Mouse (Mus musculus): Measurements from ENCODE around the gene Supt4a. TPM values are rescaled to one million over a fixed set of nuclear protein-coding genes. Genes with fewer than 3 reads are reported as not detected.

Supt4a gene
- polyA plus RNA-seq, 1 experiment from 2014 or later: 152 TPM

GRCm38 (mm10) chr11:87720324-87720723, 17.0 kb upstream of the Supt4a start:
- Histone ChIP-seq H3K4me2 (replicated peaks) (no peak overlapping the region), H3K9me3 (ENCODE audit: control insufficient read depth, low read length) (no peaks in the 10 kb centered on the region), H3K4me1 (replicated peaks; ENCODE audit: control insufficient read depth, insufficient read depth, low read length) (no peaks in the 10 kb centered on the region), H3K27ac (no peak overlapping the region), H3K9ac (no peak overlapping the region), H3K27me3 (ENCODE audit: control insufficient read depth, insufficient read depth, low read length) (no peaks in the 10 kb centered on the region), H3K4me3 (replicated peaks; ENCODE audit: low read length) (no peak overlapping the region), H3K36me3 (replicated peaks; ENCODE audit: control insufficient read depth, insufficient read depth) (no peaks in the 10 kb centered on the region)
- no peak for ATAC-seq (ENCODE audit: low FRiP score)
- DNase-seq (ENCODE audit: low spot score): no peak
- 48% methylated on average over 9 of the region's 9 CpGs for WGBS

GRCm38 (mm10) chr11:87720839-87721238, 16.5 kb upstream of the Supt4a start:
- Histone ChIP-seq H3K9ac (no peak overlapping the region), H3K4me2 (replicated peaks) (no peak overlapping the region), H3K9me3 (ENCODE audit: control insufficient read depth, low read length) (no peaks in the 10 kb centered on the region), H3K4me1 (replicated peaks; ENCODE audit: control insufficient read depth, insufficient read depth, low read length) (no peaks in the 10 kb centered on the region), H3K4me3 (replicated peaks; ENCODE audit: low read length) (no peak overlapping the region), H3K27me3 (ENCODE audit: control insufficient read depth, insufficient read depth, low read length) (no peaks in the 10 kb centered on the region), H3K27ac (no peak overlapping the region), H3K36me3 (replicated peaks; ENCODE audit: control insufficient read depth, insufficient read depth) (no peaks in the 10 kb centered on the region)
- WGBS: 76% methylated on average over 9 of the region's 9 CpGs
- DNase-seq (ENCODE audit: low spot score) (no peak), ATAC-seq (ENCODE audit: low FRiP score) (no peak)

- Histone ChIP-seq H3K27me3 (ENCODE audit: control insufficient read depth, insufficient read depth, low read length) (no peaks in the 10 kb centered on the region), H3K27ac (no peak overlapping the region), H3K9ac (no peak overlapping the region), H3K4me1 (replicated peaks; ENCODE audit: control insufficient read depth, insufficient read depth, low read length) (no peaks in the 10 kb centered on the region), H3K9me3 (ENCODE audit: control insufficient read depth, low read length) (no peaks in the 10 kb centered on the region), H3K4me2 (replicated peaks) (no peak overlapping the region), H3K4me3 (replicated peaks; ENCODE audit: low read length) (no peak overlapping the region), H3K36me3 (replicated peaks; ENCODE audit: control insufficient read depth, insufficient read depth) (no peaks in the 10 kb centered on the region)
- DNase-seq (ENCODE audit: low spot score) (no peak), ATAC-seq (ENCODE audit: low FRiP score) (no peak)
- 85% methylated on average over 3 of the region's 3 CpGs for WGBS
These were observed 15.2 kb upstream of the Supt4a start for GRCm38 (mm10) chr11:87722168-87722567.

- no peak overlapping the region for H3K4me2 ChIP-seq (replicated peaks)
- ATAC-seq (ENCODE audit: low FRiP score) (no peak), DNase-seq (ENCODE audit: low spot score) (no peak)
- H3K9me3 ChIP-seq (ENCODE audit: control insufficient read depth, low read length): no peaks in the 10 kb centered on the region
- H3K4me3 ChIP-seq (replicated peaks; ENCODE audit: low read length): no peak overlapping the region
- 75% methylated on average over 4 of the region's 4 CpGs for WGBS
- H3K27ac ChIP-seq: no peak overlapping the region
- H3K9ac ChIP-seq: no peak overlapping the region
- H3K36me3 ChIP-seq (replicated peaks; ENCODE audit: control insufficient read depth, insufficient read depth): no peaks in the 10 kb centered on the region
- no peaks in the 10 kb centered on the region for H3K27me3 ChIP-seq (ENCODE audit: control insufficient read depth, insufficient read depth, low read length)
- H3K4me1 ChIP-seq (replicated peaks; ENCODE audit: control insufficient read depth, insufficient read depth, low read length): no peaks in the 10 kb centered on the region
These were observed 14.5 kb upstream of the Supt4a start for GRCm38 (mm10) chr11:87722891-87723290.

GRCm38 (mm10) chr11:87725515-87725914, 11.8 kb upstream of the Supt4a start:
- DNase-seq (ENCODE audit: low spot score): no peak
- Histone ChIP-seq H3K27ac (no peak overlapping the region), H3K9ac (no peak overlapping the region)

GRCm38 (mm10) chr11:87725964-87726562, 11.3 kb upstream of the Supt4a start:
- H3K4me1 ChIP-seq (replicated peaks; ENCODE audit: control insufficient read depth, insufficient read depth, low read length): no peaks in the 10 kb centered on the region
- no peaks in the 10 kb centered on the region for H3K9me3 ChIP-seq (ENCODE audit: control insufficient read depth, low read length)
- no peak overlapping the region for H3K9ac ChIP-seq
- H3K4me3 ChIP-seq (replicated peaks; ENCODE audit: low read length): no peak overlapping the region
- 26% methylated on average over 6 of the region's 6 CpGs for WGBS
- DNase-seq (ENCODE audit: low spot score) (no peak), ATAC-seq (ENCODE audit: low FRiP score) (no peak)
- H3K4me2 ChIP-seq (replicated peaks): no peak overlapping the region
- H3K27me3 ChIP-seq (ENCODE audit: control insufficient read depth, insufficient read depth, low read length): no peaks in the 10 kb centered on the region
- no peak overlapping the region for H3K27ac ChIP-seq
- no peaks in the 10 kb centered on the region for H3K36me3 ChIP-seq (replicated peaks; ENCODE audit: control insufficient read depth, insufficient read depth)

More at GRCm38 (mm10) chr11:87725515-87725914, 11.8 kb upstream of the Supt4a start:
- Histone ChIP-seq H3K9me3 (ENCODE audit: control insufficient read depth, low read length) (no peaks in the 10 kb centered on the region), H3K4me1 (replicated peaks; ENCODE audit: control insufficient read depth, insufficient read depth, low read length) (no peaks in the 10 kb centered on the region), H3K27me3 (ENCODE audit: control insufficient read depth, insufficient read depth, low read length) (no peaks in the 10 kb centered on the region), H3K36me3 (replicated peaks; ENCODE audit: control insufficient read depth, insufficient read depth) (no peaks in the 10 kb centered on the region), H3K4me3 (replicated peaks; ENCODE audit: low read length) (no peak overlapping the region), H3K4me2 (replicated peaks) (no peak overlapping the region)
- ATAC-seq (ENCODE audit: low FRiP score): no peak

- Histone ChIP-seq H3K36me3 (replicated peaks; ENCODE audit: control insufficient read depth, insufficient read depth) (no peaks in the 10 kb centered on the region), H3K4me3 (replicated peaks; ENCODE audit: low read length) (no peak overlapping the region), H3K9me3 (ENCODE audit: control insufficient read depth, low read length) (no peaks in the 10 kb centered on the region), H3K27me3 (ENCODE audit: control insufficient read depth, insufficient read depth, low read length) (no peaks in the 10 kb centered on the region), H3K4me1 (replicated peaks; ENCODE audit: control insufficient read depth, insufficient read depth, low read length) (no peaks in the 10 kb centered on the region), H3K27ac (no peak overlapping the region), H3K4me2 (replicated peaks) (no peak overlapping the region), H3K9ac (no peak overlapping the region)
- DNase-seq (ENCODE audit: low spot score) (no peak), ATAC-seq (ENCODE audit: low FRiP score) (no peak)
- 53% methylated on average over 11 of the region's 11 CpGs for WGBS
These were observed 10.3 kb upstream of the Supt4a start for GRCm38 (mm10) chr11:87727021-87727420.

- H3K9ac ChIP-seq: no peak overlapping the region
- ATAC-seq (ENCODE audit: low FRiP score) (no peak), DNase-seq (ENCODE audit: low spot score) (no peak)
- H3K4me1 ChIP-seq (replicated peaks; ENCODE audit: control insufficient read depth, insufficient read depth, low read length): no peaks in the 10 kb centered on the region
- H3K4me3 ChIP-seq (replicated peaks; ENCODE audit: low read length): no peak overlapping the region
- no peaks in the 10 kb centered on the region for H3K36me3 ChIP-seq (replicated peaks; ENCODE audit: control insufficient read depth, insufficient read depth)
- no peak overlapping the region for H3K4me2 ChIP-seq (replicated peaks)
- no peaks in the 10 kb centered on the region for H3K27me3 ChIP-seq (ENCODE audit: control insufficient read depth, insufficient read depth, low read length)
- 73% methylated on average over 4 of the region's 4 CpGs for WGBS
- no peak overlapping the region for H3K27ac ChIP-seq
- no peaks in the 10 kb centered on the region for H3K9me3 ChIP-seq (ENCODE audit: control insufficient read depth, low read length)
These were observed 9.9 kb upstream of the Supt4a start for GRCm38 (mm10) chr11:87727471-87727870.

- ATAC-seq (ENCODE audit: low FRiP score) (no peak), DNase-seq (ENCODE audit: low spot score) (no peak)
- H3K9ac ChIP-seq: no peak overlapping the region
- no peak overlapping the region for H3K4me3 ChIP-seq (replicated peaks; ENCODE audit: low read length)
- no peak overlapping the region for H3K4me2 ChIP-seq (replicated peaks)
- WGBS: 77% methylated on average over 18 of the region's 18 CpGs
- H3K9me3 ChIP-seq (ENCODE audit: control insufficient read depth, low read length): no peaks in the 10 kb centered on the region
- no peaks in the 10 kb centered on the region for H3K27me3 ChIP-seq (ENCODE audit: control insufficient read depth, insufficient read depth, low read length)
- H3K4me1 ChIP-seq (replicated peaks; ENCODE audit: control insufficient read depth, insufficient read depth, low read length): no peaks in the 10 kb centered on the region
- no peak overlapping the region for H3K27ac ChIP-seq
- H3K36me3 ChIP-seq (replicated peaks; ENCODE audit: control insufficient read depth, insufficient read depth): no peaks in the 10 kb centered on the region
These were observed 8.3 kb upstream of the Supt4a start for GRCm38 (mm10) chr11:87728850-87729592.

Measured in hindbrain, embryonic 14.5 days (tissue).